Mouse (Mus musculus) liver, postnatal 0 days (tissue): ENCODE data around the gene Hoxd8.

Experiments
- CTCF ChIP-seq: sonication (generic); IDR thresholded peaks from 2 replicates; pipeline ENCODE4 v1.5.1; 2016; ENCODE audit warnings: antibody characterized with exemption, low read depth
- EP300 ChIP-seq: IDR thresholded peaks from 2 replicates; pipeline ENCODE4 v1.6.1; 2016; ENCODE audit warnings: antibody characterized with exemption, low read depth, mild to moderate bottlenecking

DNA sequence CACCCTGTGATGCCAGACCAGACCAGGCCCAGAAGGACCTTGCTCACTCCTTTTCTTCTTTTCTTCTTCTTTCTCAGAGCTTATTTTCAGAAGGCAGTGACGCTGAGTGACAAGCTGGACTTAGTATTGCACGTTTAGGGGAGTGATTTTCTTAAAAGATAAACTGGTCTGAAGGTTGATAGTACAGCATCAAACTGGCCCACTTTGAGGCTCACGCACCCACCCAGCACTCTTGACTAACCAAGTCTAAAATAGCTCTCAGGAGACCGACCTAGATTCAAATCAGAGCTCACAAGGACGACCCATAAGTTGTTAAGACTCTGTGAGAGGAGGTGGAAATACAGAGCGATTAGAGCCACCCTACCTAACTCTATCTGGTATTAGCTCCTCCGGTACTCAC is 38.0 kb upstream of the Hoxd8 start:
- no peak for TF ChIP-seq EP300
- no peak for TF ChIP-seq CTCF
